Comparison of ENCODE assay signal across 8 mouse cellular contexts in the genomic region with DNA sequence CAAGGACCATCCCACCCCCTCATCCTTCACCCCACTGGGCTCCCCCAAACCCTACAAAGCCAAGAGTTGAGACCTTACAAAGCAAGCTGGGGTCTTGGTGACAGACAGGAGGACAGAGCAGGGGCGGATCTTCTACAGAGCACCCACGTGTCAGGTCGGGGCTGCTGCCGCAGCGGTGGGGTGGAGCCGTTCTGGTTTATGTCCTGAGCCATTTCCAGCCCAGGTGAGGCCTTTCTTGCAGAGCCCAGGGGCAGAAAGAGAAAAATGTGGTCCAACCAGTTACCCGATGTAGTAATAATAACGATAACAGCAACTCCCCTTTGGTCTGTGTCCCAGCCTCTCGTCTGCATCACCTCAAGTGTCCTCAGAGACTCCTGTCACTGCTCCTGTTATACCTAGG.
DNase-seq lines count a peak whose midpoint lies in the region; ATAC-seq lines count a peak whose summit lies in the region.

No protein-coding gene starts in this region.

- peaks cover 9% of the 10 kb centered on the region for H3K27me3 ChIP-seq in heart, embryonic 16.5 days (ENCODE audit: control insufficient read depth, insufficient read depth, low read length)
- H3K27me3 ChIP-seq in forebrain, embryonic 16.5 days (replicated peaks; ENCODE audit: control insufficient read depth, insufficient read depth, low read length), result 0 out of 2 replicates have a peak, but pooled peaks cover 3% of the 10 kb centered on the region
- H3K27me3 ChIP-seq in midbrain, embryonic 16.5 days (ENCODE audit: control insufficient read depth, insufficient read depth, low read depth, low read length), result peaks cover 5% of the 10 kb centered on the region; the same call in 1 of the 2 replicates

- no peaks in the 10 kb centered on the region for H3K36me3 ChIP-seq in heart, embryonic 16.5 days (ENCODE audit: control insufficient read depth, insufficient read depth)
- H3K36me3 ChIP-seq in forebrain, embryonic 16.5 days (ENCODE audit: control insufficient read depth, insufficient read depth), result no peaks in the 10 kb centered on the region
- H3K36me3 ChIP-seq in midbrain, embryonic 16.5 days (ENCODE audit: control insufficient read depth, insufficient read depth, low read length), result no peaks in the 10 kb centered on the region

- DNase-seq in heart, adult 18-20 months, result no peak
- DNase-seq in kidney, postnatal 36 days, result peak; percentile 40 to 43
- no peak for DNase-seq in B cell, adult 2 months
- no peak for DNase-seq in left cerebral cortex, adult 11 months (ENCODE audit: low spot score)
- no peak for DNase-seq in ovary, postnatal 36 days (ENCODE audit: low spot score)

- WGBS in heart, embryonic 16.5 days, result 38% methylated on average over 9 of the region's 9 CpGs
- WGBS in forebrain, embryonic 16.5 days, result 40% methylated on average over 9 of the region's 9 CpGs
- WGBS in midbrain, embryonic 16.5 days, result 30% methylated on average over 9 of the region's 9 CpGs

- H3K27ac ChIP-seq in heart, embryonic 16.5 days (ENCODE audit: low read length), result no peak overlapping the region
- no peak overlapping the region for H3K27ac ChIP-seq in forebrain, embryonic 16.5 days (ENCODE audit: low read length)
- no peak overlapping the region for H3K27ac ChIP-seq in midbrain, embryonic 16.5 days (ENCODE audit: low read length)

- no peaks in the 10 kb centered on the region for H3K4me1 ChIP-seq in heart, embryonic 16.5 days (ENCODE audit: control insufficient read depth, insufficient read depth, low read length)
- H3K4me1 ChIP-seq in forebrain, embryonic 16.5 days (replicated peaks; ENCODE audit: control insufficient read depth, insufficient read depth, low read length), result 0 out of 2 replicates have a peak, but pooled peaks cover 2% of the 10 kb centered on the region
- no peaks in the 10 kb centered on the region; the same call in 1 of the 2 replicates for H3K4me1 ChIP-seq in midbrain, embryonic 16.5 days (ENCODE audit: control insufficient read depth, insufficient read depth, low read length)

- H3K4me3 ChIP-seq in heart, embryonic 16.5 days (ENCODE audit: low read length), result peak overlapping the region; percentile 23
- H3K4me3 ChIP-seq in forebrain, embryonic 16.5 days (replicated peaks; ENCODE audit: low read length), result peak overlapping the region; percentile 2; the same call in 1 of the 2 replicates
- peak overlapping the region; percentile 10; the same call in 1 of the 2 replicates for H3K4me3 ChIP-seq in midbrain, embryonic 16.5 days (ENCODE audit: low read depth, low read length)

- peak overlapping the region; percentile 59 for H3K4me2 ChIP-seq in heart, embryonic 16.5 days (ENCODE audit: low read depth, low read length)
- H3K4me2 ChIP-seq in forebrain, embryonic 16.5 days (ENCODE audit: low read length), result peak overlapping the region; percentile 37
- peak overlapping the region; percentile 50 for H3K4me2 ChIP-seq in midbrain, embryonic 16.5 days (ENCODE audit: low read length)

- H3K9ac ChIP-seq in heart, embryonic 16.5 days (ENCODE audit: low read length), result no peak overlapping the region
- H3K9ac ChIP-seq in forebrain, embryonic 16.5 days (replicated peaks; ENCODE audit: low read depth, low read length), result no peak overlapping the region
- H3K9ac ChIP-seq in midbrain, embryonic 16.5 days (ENCODE audit: low read depth, low read length), result no peak overlapping the region

- ATAC-seq in heart, embryonic 16.5 days (replicated peaks; ENCODE audit: extremely low read depth, insufficient read depth, low FRiP score), result 0 out of 2 replicates have a peak, but pooled peaks have one; percentile 28
- no peak for ATAC-seq in forebrain, embryonic 16.5 days
- no peak for ATAC-seq in midbrain, embryonic 16.5 days

- peaks cover 4% of the 10 kb centered on the region; the same call in 1 of the 2 replicates for H3K9me3 ChIP-seq in heart, embryonic 16.5 days (replicated peaks; ENCODE audit: control insufficient read depth, low read length)
- 0 out of 2 replicates have a peak, but pooled peaks cover 3% of the 10 kb centered on the region for H3K9me3 ChIP-seq in forebrain, embryonic 16.5 days (ENCODE audit: control insufficient read depth, low read length)
- H3K9me3 ChIP-seq in midbrain, embryonic 16.5 days (replicated peaks; ENCODE audit: control insufficient read depth, low read length, poor library complexity, severe bottlenecking), result no peaks in the 10 kb centered on the region

Comparison
In these comparisons a context has a peak if more than half of its experiments do, and no peak if none do; other contexts are left out.
1. DNase-seq: peak in kidney, postnatal 36 days (2 of 2); none in heart, adult 18-20 months (0 of 2), B cell, adult 2 months (0 of 2), left cerebral cortex, adult 11 months (single experiment) and ovary, postnatal 36 days (single experiment).
2. Peak in every context shown above with its lines, with median percentiles within 50 percentile points of each other: H3K4me2 ChIP-seq and H3K4me3 ChIP-seq.